Mouse (Mus musculus) intestine, embryonic 14.5 days (tissue): ENCODE data around the gene Zan. TPM values are rescaled to one million over a fixed set of nuclear protein-coding genes. Genes with fewer than 3 reads are reported as not detected.
"Not testable (repeated sequence)": the region's sequence is repeated elsewhere in the genome, so short reads cannot be mapped to it uniquely, and the experiment has no call there.

Source experiments
- ATAC-seq: fragments of 200-750 bp; cut with Nextera tagmentation; replicated peaks from 2 replicates; pipeline ENCODE4 v1.8.0; 2017; ENCODE audit warnings: low read depth, moderate number of reproducible peaks, moderate TSS enrichment, moderate library complexity; ENCODE audit not compliant: low FRiP score, low TSS enrichment
- DNase-seq: peaks from one replicate; pipeline ENCODE4 v3.0.0-alpha.2; 2018; ENCODE audit warnings: low spot score
- H3K27ac ChIP-seq: fragments of 300-500 bp; sonication (generic); 2 replicates; pipeline ENCODE4 v1.5.1; 2014; ENCODE audit warnings: low read depth, mild to moderate bottlenecking, control low read depth
- H3K27me3 ChIP-seq: fragments of 300-500 bp; sonication (generic); replicated peaks from 2 replicates; pipeline ENCODE4 v1.6.1; 2014; ENCODE audit warnings: low read length, control low read depth; ENCODE audit not compliant: control insufficient read depth, insufficient read depth
- H3K36me3 ChIP-seq: fragments of 300-500 bp; sonication (generic); 2 replicates; pipeline ENCODE4 v1.6.1; 2014; ENCODE audit warnings: low read length, control low read depth; ENCODE audit not compliant: control insufficient read depth, insufficient read depth
- H3K4me1 ChIP-seq: fragments of 300-500 bp; sonication (generic); replicated peaks from 2 replicates; pipeline ENCODE4 v1.6.1; 2014; ENCODE audit warnings: low read length, control low read depth, mixed read lengths; ENCODE audit not compliant: control insufficient read depth, insufficient read depth
- H3K4me2 ChIP-seq: fragments of 300-500 bp; sonication (generic); 2 replicates; pipeline ENCODE4 v1.6.1; 2014; ENCODE audit warnings: low read length
- H3K4me3 ChIP-seq: fragments of 300-500 bp; sonication (generic); 2 replicates; pipeline ENCODE4 v1.5.1; 2014; ENCODE audit warnings: low read depth, low read length, control low read depth, mixed read lengths
- H3K9ac ChIP-seq: fragments of 300-500 bp; sonication (generic); 2 replicates; pipeline ENCODE4 v1.6.1; 2014; ENCODE audit warnings: mild to moderate bottlenecking, low read length
- H3K9me3 ChIP-seq: fragments of 300-500 bp; sonication (generic); 2 replicates; pipeline ENCODE4 v1.6.1; 2016; ENCODE audit warnings: low read length, control low read depth; ENCODE audit not compliant: control insufficient read depth
- WGBS: fragments of 180-500 bp; shearing (Covaris S2); extraction: QIAGEN DNeasy Blood & Tissue Kit; methylation state at CpG from one replicate; pipeline ENCODE4 v1.1.7; 2014; 5-methylcytosine and 5-hydroxymethylcytosine counted together
- polyA plus RNA-seq: library from polyadenylated mRNA; unstranded; fragments of >200 nt; fragmentation: Nextera tagmentation; extraction: Ambion mirVana; gene quantifications from 2 replicates; pipeline ENCODE4 v1.2.1, GENCODE M21; 2014

Gene Zan
- polyA plus RNA-seq, 1 experiment from 2014 or later = 0.93 TPM

DNA sequence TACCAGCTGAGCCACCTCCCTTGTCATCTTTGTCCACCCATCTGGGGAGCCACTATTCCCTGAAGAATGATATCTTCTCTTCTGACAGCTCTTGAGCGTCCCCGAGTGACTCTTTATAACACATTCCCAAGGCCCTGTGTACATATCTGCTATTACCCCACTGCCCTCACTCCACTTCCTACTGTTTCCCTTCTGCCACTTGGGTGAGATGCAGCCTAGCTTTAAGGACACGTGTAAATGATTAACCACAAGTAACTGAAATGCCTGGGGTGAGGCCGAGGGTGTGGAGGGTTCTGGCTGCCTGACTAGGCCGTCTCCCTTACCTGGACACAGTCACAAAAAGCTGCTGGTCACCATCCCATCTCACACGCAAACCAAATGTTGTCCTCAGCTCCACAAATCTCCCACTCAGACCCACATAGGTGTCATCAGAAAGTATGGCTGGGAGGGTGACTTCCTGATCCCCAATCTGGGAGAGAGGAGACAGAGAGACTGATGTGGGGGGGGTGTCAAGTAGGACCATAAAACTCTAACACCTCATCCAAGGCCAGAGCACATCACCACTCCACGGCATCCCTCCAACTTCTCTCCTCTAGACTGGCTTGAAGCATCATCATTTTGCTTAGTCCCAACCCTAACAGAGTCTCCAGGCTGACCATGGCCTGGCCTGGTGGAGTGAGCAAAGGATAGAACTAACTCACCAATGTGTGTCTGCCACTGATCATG is 20.8 kb downstream of the Zan start:
- 41% methylated on average over 7 of the region's 7 CpGs for WGBS
- peak; percentile 94 for ATAC-seq
- Histone ChIP-seq H3K27me3 (no peaks in the 10 kb centered on the region), H3K4me2 (no peak overlapping the region), H3K9me3 (no peaks in the 10 kb centered on the region), H3K9ac (no peak overlapping the region), H3K27ac (no peak overlapping the region), H3K4me3 (no peak overlapping the region), H3K36me3 (no peaks in the 10 kb centered on the region), H3K4me1 (no peaks in the 10 kb centered on the region)
- DNase-seq = peak; percentile 60

DNA sequence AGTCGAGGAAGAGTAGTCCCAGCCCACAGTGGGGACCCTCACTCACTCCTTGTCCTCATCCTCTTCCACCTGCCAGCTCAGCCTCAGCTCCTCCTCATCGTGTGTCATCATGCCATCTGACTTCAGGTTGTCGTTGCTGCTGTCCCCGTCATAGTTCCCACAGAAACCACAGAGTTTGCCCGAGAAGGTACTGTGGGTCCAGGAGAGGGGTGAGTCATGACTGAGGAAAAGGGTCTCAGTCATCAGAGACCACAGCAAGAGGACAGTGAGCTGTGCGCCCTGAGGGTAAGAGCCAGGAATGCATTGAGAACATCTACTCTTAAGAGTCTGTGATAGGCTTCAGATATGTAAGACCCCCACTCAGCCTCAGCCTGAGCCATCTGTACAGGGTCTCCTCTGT is 21.7 kb downstream of the Zan start:
- no peak overlapping the region for H3K4me2 ChIP-seq
- no peaks in the 10 kb centered on the region for H3K4me1 ChIP-seq
- no peaks in the 10 kb centered on the region for H3K27me3 ChIP-seq
- H3K4me3 ChIP-seq = no peak overlapping the region
- 76% methylated on average over 6 of the region's 6 CpGs for WGBS
- H3K27ac ChIP-seq = no peak overlapping the region
- DNase-seq (no peak), ATAC-seq (no peak)
- no peak overlapping the region for H3K9ac ChIP-seq
- no peaks in the 10 kb centered on the region for H3K36me3 ChIP-seq
- H3K9me3 ChIP-seq = no peaks in the 10 kb centered on the region

DNA sequence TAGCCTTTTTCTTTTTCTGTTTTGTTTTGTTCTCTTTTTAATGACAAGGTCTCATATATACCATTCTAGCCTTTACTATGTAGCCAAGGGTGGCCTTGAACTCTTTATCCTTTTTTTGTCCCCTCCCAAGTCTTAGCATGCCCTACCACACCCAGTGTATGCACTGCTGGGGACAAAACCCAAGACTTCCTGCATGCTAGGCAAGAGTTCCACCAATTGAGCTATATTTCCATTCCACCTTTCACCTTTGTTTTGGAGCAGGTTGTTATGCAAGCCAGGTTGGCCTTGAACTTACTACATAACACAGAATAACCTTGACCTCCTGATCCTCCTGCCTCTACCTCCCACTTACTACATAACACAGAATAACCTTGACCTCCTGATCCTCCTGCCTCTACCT is 31.3 kb downstream of the Zan start:
- Histone ChIP-seq H3K9me3 (no peaks in the 10 kb centered on the region), H3K4me1 (no peaks in the 10 kb centered on the region), H3K36me3 (no peaks in the 10 kb centered on the region), H3K27ac (no peak overlapping the region), H3K9ac (no peak overlapping the region), H3K27me3 (no peaks in the 10 kb centered on the region), H3K4me3 (no peak overlapping the region), H3K4me2 (no peak overlapping the region)
- ATAC-seq (no peak), DNase-seq (no peak)

DNA sequence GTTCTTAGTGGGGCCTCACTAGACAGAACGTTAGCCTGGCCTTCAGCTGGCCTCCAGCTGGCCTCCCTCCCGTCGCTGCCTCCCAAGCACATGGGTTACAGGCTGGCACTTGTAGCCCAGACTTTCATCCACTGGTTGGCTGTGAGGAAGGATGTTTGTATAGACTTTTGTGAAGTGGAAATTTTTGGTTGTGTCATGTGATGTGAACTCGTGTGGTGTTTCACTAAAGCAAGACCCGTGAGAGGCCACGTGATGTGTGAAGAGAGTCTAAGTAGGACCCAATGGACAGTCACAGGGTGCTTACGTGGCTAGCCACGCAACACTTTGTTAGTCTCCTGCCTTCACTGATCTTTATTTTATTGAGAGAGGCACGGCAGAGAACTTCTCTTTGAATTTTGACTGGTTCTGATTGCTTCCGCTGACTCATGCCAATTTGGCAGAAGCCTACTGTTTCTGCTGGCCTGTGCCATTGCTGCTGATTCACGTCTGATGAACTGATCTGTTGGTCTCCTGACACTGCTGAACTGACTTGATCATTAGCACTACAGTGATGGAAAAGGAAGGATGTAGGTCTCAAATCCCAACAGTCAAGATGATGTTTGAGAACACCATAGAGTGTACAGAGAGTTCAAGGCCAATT is 36.5 kb downstream of the Zan start:
- Histone ChIP-seq H3K27ac (no peak overlapping the region), H3K4me3 (no peak overlapping the region), H3K9me3 (no peaks in the 10 kb centered on the region), H3K9ac (no peak overlapping the region), H3K27me3 (no peaks in the 10 kb centered on the region), H3K4me1 (no peaks in the 10 kb centered on the region), H3K4me2 (no peak overlapping the region), H3K36me3 (no peaks in the 10 kb centered on the region)
- DNase-seq = no peak
- ATAC-seq = no peak
- WGBS = 75% methylated on average over 11 of the region's 11 CpGs

DNA sequence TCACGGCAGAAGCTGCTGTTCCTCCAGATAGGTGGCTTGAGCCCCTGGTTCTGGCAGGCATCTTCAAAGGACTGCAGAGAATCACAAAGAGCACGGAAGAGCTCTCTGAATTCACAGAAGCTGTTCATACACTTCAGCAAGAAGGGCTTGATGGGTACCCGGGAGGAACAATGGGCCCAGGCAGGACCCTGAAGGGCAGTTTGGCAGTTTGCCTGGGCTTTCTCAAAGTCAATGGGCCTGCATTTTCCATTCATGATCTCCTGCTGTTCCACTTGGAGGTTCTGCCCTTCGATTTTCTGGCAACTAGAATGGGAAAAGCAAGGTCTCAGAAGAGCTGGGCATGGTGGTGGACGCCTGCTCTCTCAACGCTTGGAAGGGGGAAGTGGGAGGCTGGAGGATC is 43.0 kb downstream of the Zan start:
- DNase-seq (no peak), ATAC-seq (no peak)
- Histone ChIP-seq H3K4me1 (no peaks in the 10 kb centered on the region), H3K27me3 (no peaks in the 10 kb centered on the region), H3K4me2 (no peak overlapping the region), H3K9me3 (no peaks in the 10 kb centered on the region), H3K27ac (no peak overlapping the region), H3K36me3 (no peaks in the 10 kb centered on the region), H3K9ac (no peak overlapping the region), H3K4me3 (no peak overlapping the region)
- WGBS = 70% methylated on average over 6 of the region's 6 CpGs

DNA sequence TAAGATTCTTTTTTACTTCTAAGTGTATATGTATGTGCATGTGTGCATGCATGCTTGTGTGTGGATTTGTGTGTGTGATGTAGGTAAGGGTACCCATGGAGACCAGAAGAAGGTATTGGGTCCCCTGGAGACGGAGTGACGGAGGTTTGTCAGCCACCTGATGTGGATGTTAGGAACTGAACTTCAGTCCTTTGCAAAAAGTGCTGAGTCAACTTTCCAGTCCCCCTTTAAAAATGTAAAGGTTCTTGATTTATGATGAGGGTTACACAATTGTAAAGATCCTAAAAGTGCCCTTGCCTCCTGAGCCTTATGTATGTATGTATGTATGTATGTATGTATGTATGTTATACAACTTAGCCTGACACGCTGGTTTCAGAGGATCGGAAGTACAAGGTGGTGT is 46.5 kb downstream of the Zan start:
- H3K4me3 ChIP-seq, H3K36me3 ChIP-seq, H3K9ac ChIP-seq, ATAC-seq, H3K4me1 ChIP-seq, H3K9me3 ChIP-seq, H3K4me2 ChIP-seq, DNase-seq, H3K27me3 ChIP-seq, H3K27ac ChIP-seq: not testable (repeated sequence)
- 76% methylated on average over 4 of the region's 4 CpGs for WGBS

DNA sequence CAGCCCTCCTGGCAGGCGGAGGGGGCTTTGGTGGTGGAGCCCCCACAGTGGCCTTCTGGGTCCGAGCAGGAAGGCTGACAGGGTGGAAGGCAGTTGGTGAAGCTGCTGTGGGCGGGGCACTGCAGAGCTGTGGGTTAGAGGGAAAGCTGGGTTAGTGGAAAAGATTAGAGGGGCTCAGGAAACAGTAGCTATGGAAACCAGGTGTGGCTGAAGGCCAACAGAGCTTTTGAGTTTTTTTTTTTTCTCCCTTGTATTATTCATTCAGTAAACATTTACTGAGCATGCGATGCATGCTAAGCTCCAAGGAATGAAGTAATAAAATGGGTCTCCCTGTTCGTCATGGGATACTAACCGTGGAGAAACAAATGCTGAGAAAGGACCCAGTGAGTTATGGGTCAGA is 51.2 kb downstream of the Zan start:
- H3K9ac ChIP-seq = no peak overlapping the region
- no peaks in the 10 kb centered on the region for H3K27me3 ChIP-seq
- no peak; the same call in 1 of the 2 replicates for ATAC-seq
- no peaks in the 10 kb centered on the region for H3K4me1 ChIP-seq
- no peak for DNase-seq
- H3K4me2 ChIP-seq = no peak overlapping the region
- no peaks in the 10 kb centered on the region for H3K36me3 ChIP-seq
- H3K4me3 ChIP-seq = no peak overlapping the region
- no peaks in the 10 kb centered on the region for H3K9me3 ChIP-seq
- 45% methylated on average over 6 of the region's 6 CpGs for WGBS
- 0 out of 2 replicates have a peak overlapping the region, but pooled peaks have one; percentile 34 for H3K27ac ChIP-seq

DNA sequence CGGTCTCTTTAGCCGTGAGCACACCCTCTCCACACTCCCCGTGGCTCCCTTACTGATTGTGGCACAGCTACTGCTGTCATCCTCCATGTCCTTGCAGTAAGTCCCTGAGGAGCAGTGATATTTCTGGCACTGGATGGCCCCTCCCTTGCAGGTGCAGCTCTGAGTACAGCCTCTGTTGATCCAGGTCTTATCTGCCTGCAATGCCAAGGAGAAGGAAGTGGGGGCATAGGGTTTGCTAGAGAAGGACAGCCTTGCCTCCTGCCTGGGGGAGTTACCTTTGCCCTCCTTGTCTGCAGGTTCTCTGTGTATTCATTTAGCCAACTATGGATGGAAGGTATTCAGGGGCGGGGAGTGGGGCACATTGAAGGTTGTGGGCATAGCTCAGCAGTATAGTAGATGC is 57.0 kb downstream of the Zan start:
- H3K9ac ChIP-seq = no peak overlapping the region
- no peaks in the 10 kb centered on the region for H3K9me3 ChIP-seq
- ATAC-seq = peak; percentile 41; the same call in 1 of the 2 replicates
- DNase-seq = no peak
- 62% methylated on average over 4 of the region's 4 CpGs for WGBS
- H3K27ac ChIP-seq = no peak overlapping the region
- no peaks in the 10 kb centered on the region for H3K36me3 ChIP-seq
- no peaks in the 10 kb centered on the region for H3K27me3 ChIP-seq
- no peaks in the 10 kb centered on the region for H3K4me1 ChIP-seq
- no peak overlapping the region for H3K4me3 ChIP-seq
- H3K4me2 ChIP-seq = no peak overlapping the region

DNA sequence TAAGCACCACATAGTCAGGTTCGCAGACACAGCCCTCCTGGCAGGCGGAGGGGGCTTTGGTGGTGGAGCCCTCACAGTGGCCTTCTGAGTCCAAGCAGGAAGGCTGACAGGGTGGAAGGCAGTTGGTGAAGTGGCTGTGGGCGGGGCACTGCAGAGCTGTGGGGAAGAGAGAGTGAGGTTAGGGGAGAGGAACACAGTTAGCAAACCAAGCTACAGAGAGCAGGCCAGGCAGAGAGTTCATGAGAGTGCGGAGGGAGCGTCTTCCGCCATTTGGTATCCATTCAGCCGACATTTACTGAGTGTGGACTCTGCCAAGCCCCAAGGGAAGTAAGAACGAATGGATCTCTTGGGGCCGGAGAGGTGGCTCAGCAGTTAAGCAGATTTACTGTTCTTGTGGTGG is 57.8 kb downstream of the Zan start:
- Histone ChIP-seq H3K9ac (no peak overlapping the region), H3K4me1 (no peaks in the 10 kb centered on the region), H3K27ac (no peak overlapping the region), H3K36me3 (no peaks in the 10 kb centered on the region), H3K4me2 (no peak overlapping the region), H3K27me3 (no peaks in the 10 kb centered on the region), H3K9me3 (no peaks in the 10 kb centered on the region), H3K4me3 (no peak overlapping the region)
- ATAC-seq (no peak), DNase-seq (no peak)
- 54% methylated on average over 9 of the region's 9 CpGs for WGBS
